Comparison of ENCODE assay signal across 1 mouse cellular context in the genomic region with DNA sequence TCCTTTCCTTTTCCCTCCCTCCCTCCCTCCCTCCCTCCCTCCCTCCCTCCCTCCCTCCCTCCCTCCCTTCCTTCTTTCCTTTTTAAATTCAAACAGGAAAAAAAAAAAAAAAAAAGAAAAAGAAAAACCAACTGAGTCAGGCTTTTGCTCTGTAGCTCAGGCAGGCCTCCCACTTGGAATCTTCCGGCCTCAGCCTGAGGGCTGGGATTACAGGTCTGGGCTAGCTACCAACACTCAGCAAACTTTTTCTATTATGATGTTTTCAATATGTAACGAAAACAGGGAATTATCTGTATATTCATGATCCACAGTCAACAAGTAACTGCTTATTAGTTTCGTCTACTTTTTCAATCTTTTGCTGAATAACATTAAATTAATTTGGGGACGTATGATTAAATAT.
TF ChIP-seq lines count a peak whose summit lies in the region.

No protein-coding gene starts in this region.

TF ChIP-seq in CH12.LX, 34 proteins besides CTCF, POLR2A, EP300 and RAD21:
- TF ChIP-seq KAT2A (IDR thresholded peaks at IDR 0.05; ENCODE audit: insufficient replicate concordance, low read length) (no peak), IRF4 (IDR thresholded peaks at IDR 0.05; ENCODE audit: low read depth, low read length) (no peak), USF2 (conservative IDR thresholded peaks at IDR 0.05; ENCODE audit: low read depth, low read length) (no peak), HCFC1 (IDR thresholded peaks at IDR 0.05; ENCODE audit: low read depth, low read length) (no peak), NRF1 (IDR thresholded peaks at IDR 0.05; ENCODE audit: low read depth, low read length) (no peak), MXI1 (IDR thresholded peaks at IDR 0.05; ENCODE audit: low read depth, low read length) (no peak), MAZ (IDR thresholded peaks at IDR 0.05; ENCODE audit: low read depth, low read length) (no peak), ETS1 (conservative IDR thresholded peaks at IDR 0.05; ENCODE audit: low read depth, low read length) (no peak), CHD1 (IDR thresholded peaks at IDR 0.05; ENCODE audit: low read depth, low read length) (no peak), E2F4 (IDR thresholded peaks at IDR 0.05; ENCODE audit: insufficient replicate concordance, low read depth, low read length) (no peak), ZMIZ1 (IDR thresholded peaks at IDR 0.05; ENCODE audit: low read depth, low read length) (no peak), MEF2A (IDR thresholded peaks at IDR 0.05; ENCODE audit: borderline replicate concordance, low read depth, low read length) (no peak), RCOR1 (conservative IDR thresholded peaks at IDR 0.05; ENCODE audit: low read depth, low read length) (no peak)
TF ChIP-seq in CH12.LX: peak in this region for 0.
